Mouse (Mus musculus): ENCODE data around the gene Cope.
A peak's percentile ranks its signal among the peaks of the same experiment; 100 is the strongest.

Cope gene

GRCm38 (mm10) chr8:70330741-70331364 is 28.5 kb downstream of the Cope start:
- Histone ChIP-seq H3K9me3 (ENCODE audit: low read length) (no peaks in the 10 kb centered on the region), H3K4me1 (replicated peaks; ENCODE audit: low read depth, low read length) (peaks cover 49% of the 10 kb centered on the region), H3K27me3 (ENCODE audit: insufficient read depth, low read length) (peaks cover 9% of the 10 kb centered on the region), H3K4me3 (replicated peaks; ENCODE audit: low read length) (peak overlapping the region; percentile 73), H3K36me3 (ENCODE audit: insufficient read depth, low read length) (peaks cover 48% of the 10 kb centered on the region)
- TF ChIP-seq NANOG (IDR thresholded peaks at IDR 0.05; ENCODE audit: borderline replicate concordance, low read length) = no peak
- TF ChIP-seq POU5F1 (IDR thresholded peaks at IDR 0.05; ENCODE audit: borderline replicate concordance, low read length) = no peak
- no peak for TF ChIP-seq CTCF (conservative IDR thresholded peaks at IDR 0.05; ENCODE audit: low read length)

- TF ChIP-seq CTCF (conservative IDR thresholded peaks at IDR 0.05; ENCODE audit: low read length) (no peak), NANOG (IDR thresholded peaks at IDR 0.05; ENCODE audit: borderline replicate concordance, low read length) (no peak)
- Histone ChIP-seq H3K4me3 (replicated peaks; ENCODE audit: low read length) (peak overlapping the region; percentile 73), H3K4me1 (replicated peaks; ENCODE audit: low read depth, low read length) (peaks cover 49% of the 10 kb centered on the region), H3K36me3 (ENCODE audit: insufficient read depth, low read length) (peaks cover 54% of the 10 kb centered on the region), H3K9me3 (ENCODE audit: low read length) (no peaks in the 10 kb centered on the region), H3K27me3 (ENCODE audit: insufficient read depth, low read length) (peaks cover 9% of the 10 kb centered on the region)
Measured at GRCm38 (mm10) chr8:70331526-70331925, 29.2 kb downstream of the Cope start.

GRCm38 (mm10) chr8:70332070-70332877 is 30.0 kb downstream of the Cope start:
- peaks cover 9% of the 10 kb centered on the region for H3K27me3 ChIP-seq (ENCODE audit: insufficient read depth, low read length)
- no peak for TF ChIP-seq NANOG (IDR thresholded peaks at IDR 0.05; ENCODE audit: borderline replicate concordance, low read length)
- no peak; the same call in 1 of the 2 replicates for TF ChIP-seq CTCF (conservative IDR thresholded peaks at IDR 0.05; ENCODE audit: low read length)
- no peak for TF ChIP-seq POU5F1 (IDR thresholded peaks at IDR 0.05; ENCODE audit: borderline replicate concordance, low read length)
- H3K9me3 ChIP-seq (ENCODE audit: low read length) = no peaks in the 10 kb centered on the region
- H3K36me3 ChIP-seq (ENCODE audit: insufficient read depth, low read length) = peaks cover 62% of the 10 kb centered on the region
- H3K4me3 ChIP-seq (replicated peaks; ENCODE audit: low read length) = peak overlapping the region; percentile 23; the same call in 1 of the 2 replicates
- peaks cover 49% of the 10 kb centered on the region for H3K4me1 ChIP-seq (replicated peaks; ENCODE audit: low read depth, low read length)

GRCm38 (mm10) chr8:70332878-70333202 is 30.5 kb downstream of the Cope start:
- no peaks in the 10 kb centered on the region for H3K9me3 ChIP-seq (ENCODE audit: low read length)
- H3K27me3 ChIP-seq (ENCODE audit: insufficient read depth, low read length) = peaks cover 9% of the 10 kb centered on the region
- H3K4me3 ChIP-seq (replicated peaks; ENCODE audit: low read length) = peak overlapping the region; percentile 23; the same call in 1 of the 2 replicates
- TF ChIP-seq CTCF (conservative IDR thresholded peaks at IDR 0.05; ENCODE audit: low read length) (no peak), POU5F1 (IDR thresholded peaks at IDR 0.05; ENCODE audit: borderline replicate concordance, low read length) (no peak), NANOG (IDR thresholded peaks at IDR 0.05; ENCODE audit: borderline replicate concordance, low read length) (no peak)
- H3K36me3 ChIP-seq (ENCODE audit: insufficient read depth, low read length) = peaks cover 67% of the 10 kb centered on the region
- H3K4me1 ChIP-seq (replicated peaks; ENCODE audit: low read depth, low read length) = peaks cover 49% of the 10 kb centered on the region

- Histone ChIP-seq H3K27me3 (ENCODE audit: insufficient read depth, low read length) (no peaks in the 10 kb centered on the region), H3K36me3 (ENCODE audit: insufficient read depth, low read length) (peaks cover 100% of the 10 kb centered on the region), H3K4me1 (replicated peaks; ENCODE audit: low read depth, low read length) (peaks cover 37% of the 10 kb centered on the region)
Measured at GRCm38 (mm10) chr8:70338931-70339330, 36.6 kb downstream of the Cope start.

GRCm38 (mm10) chr8:70340659-70341058 is 38.3 kb downstream of the Cope start:
- Histone ChIP-seq H3K27me3 (ENCODE audit: insufficient read depth, low read length) (no peaks in the 10 kb centered on the region), H3K4me3 (replicated peaks; ENCODE audit: low read length) (no peak overlapping the region), H3K36me3 (ENCODE audit: insufficient read depth, low read length) (peaks cover 100% of the 10 kb centered on the region), H3K9me3 (ENCODE audit: low read length) (no peaks in the 10 kb centered on the region), H3K4me1 (replicated peaks; ENCODE audit: low read depth, low read length) (peaks cover 53% of the 10 kb centered on the region)
- TF ChIP-seq POU5F1 (IDR thresholded peaks at IDR 0.05; ENCODE audit: borderline replicate concordance, low read length) = no peak
- TF ChIP-seq NANOG (IDR thresholded peaks at IDR 0.05; ENCODE audit: borderline replicate concordance, low read length) = no peak
- no peak for TF ChIP-seq CTCF (conservative IDR thresholded peaks at IDR 0.05; ENCODE audit: low read length)

More at GRCm38 (mm10) chr8:70338931-70339330, 36.6 kb downstream of the Cope start:
- no peak overlapping the region for H3K4me3 ChIP-seq (replicated peaks; ENCODE audit: low read length)
- H3K9me3 ChIP-seq (ENCODE audit: low read length) = no peaks in the 10 kb centered on the region
- TF ChIP-seq POU5F1 (IDR thresholded peaks at IDR 0.05; ENCODE audit: borderline replicate concordance, low read length) (no peak), CTCF (conservative IDR thresholded peaks at IDR 0.05; ENCODE audit: low read length) (no peak), NANOG (IDR thresholded peaks at IDR 0.05; ENCODE audit: borderline replicate concordance, low read length) (no peak)

GRCm38 (mm10) chr8:70342007-70342406 is 39.7 kb downstream of the Cope start:
- H3K4me3 ChIP-seq (replicated peaks; ENCODE audit: low read length) = no peak overlapping the region
- no peaks in the 10 kb centered on the region for H3K9me3 ChIP-seq (ENCODE audit: low read length)
- no peaks in the 10 kb centered on the region for H3K27me3 ChIP-seq (ENCODE audit: insufficient read depth, low read length)
- no peak for TF ChIP-seq POU5F1 (IDR thresholded peaks at IDR 0.05; ENCODE audit: borderline replicate concordance, low read length)
- no peak for TF ChIP-seq NANOG (IDR thresholded peaks at IDR 0.05; ENCODE audit: borderline replicate concordance, low read length)
- no peak for TF ChIP-seq CTCF (conservative IDR thresholded peaks at IDR 0.05; ENCODE audit: low read length)
- peaks cover 66% of the 10 kb centered on the region for H3K4me1 ChIP-seq (replicated peaks; ENCODE audit: low read depth, low read length)
- peaks cover 99% of the 10 kb centered on the region for H3K36me3 ChIP-seq (ENCODE audit: insufficient read depth, low read length)

- H3K9me3 ChIP-seq (ENCODE audit: low read length) = no peaks in the 10 kb centered on the region
- H3K4me1 ChIP-seq (replicated peaks; ENCODE audit: low read depth, low read length) = peaks cover 77% of the 10 kb centered on the region
- TF ChIP-seq NANOG (IDR thresholded peaks at IDR 0.05; ENCODE audit: borderline replicate concordance, low read length) (no peak), POU5F1 (IDR thresholded peaks at IDR 0.05; ENCODE audit: borderline replicate concordance, low read length) (no peak), CTCF (conservative IDR thresholded peaks at IDR 0.05; ENCODE audit: low read length) (no peak)
- no peak overlapping the region for H3K4me3 ChIP-seq (replicated peaks; ENCODE audit: low read length)
- peaks cover 99% of the 10 kb centered on the region for H3K36me3 ChIP-seq (ENCODE audit: insufficient read depth, low read length)
- H3K27me3 ChIP-seq (ENCODE audit: insufficient read depth, low read length) = no peaks in the 10 kb centered on the region
Measured at GRCm38 (mm10) chr8:70343076-70343475, 40.8 kb downstream of the Cope start.
